Mouse (Mus musculus): ENCODE results near the gene Rps6ka2.
"Not testable (repeated sequence)": the region's sequence is repeated elsewhere in the genome, so short reads cannot be mapped to it uniquely, and the experiment has no call there.

Rps6ka2 gene

DNA sequence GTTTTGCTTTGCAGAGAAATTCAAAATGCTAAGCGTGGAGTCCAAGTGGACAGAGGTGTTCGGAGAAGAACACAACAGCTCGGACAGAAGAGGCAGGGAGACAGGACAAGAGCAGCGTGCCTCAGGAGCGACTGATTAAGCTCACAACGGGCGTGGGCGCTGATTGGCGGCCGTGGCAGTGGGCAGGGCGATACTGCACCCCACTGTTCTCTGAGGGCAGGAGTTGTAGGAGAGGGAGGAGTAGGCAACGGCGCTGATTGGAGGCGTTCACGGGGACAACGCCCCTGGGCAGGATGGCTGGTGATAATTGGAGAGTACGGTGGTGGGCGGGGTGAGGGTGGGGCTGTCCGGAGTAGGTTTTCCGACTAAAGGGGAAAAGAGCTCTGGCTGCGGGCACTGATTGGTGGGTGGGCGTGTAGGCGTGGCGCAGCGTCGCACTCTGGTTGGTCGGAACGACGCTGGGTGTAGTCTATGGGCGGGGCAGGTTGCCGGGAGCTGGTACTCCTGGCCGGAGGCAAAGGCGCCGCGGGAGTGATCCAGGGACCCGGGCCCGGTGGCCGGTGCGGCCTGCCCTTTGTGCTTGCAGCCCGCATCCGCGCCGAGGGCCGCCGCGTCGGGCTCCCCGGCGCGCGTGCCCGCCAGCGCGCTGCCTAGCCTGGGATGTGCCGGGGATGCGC lies at the start of gene Rps6ka2:
Rps6ka2 (plus strand) TSS at position 489 of the 677 bp plus-strand sequence.
- DNase-seq (ENCODE audit: low spot score), result peak; percentile 90

DNA sequence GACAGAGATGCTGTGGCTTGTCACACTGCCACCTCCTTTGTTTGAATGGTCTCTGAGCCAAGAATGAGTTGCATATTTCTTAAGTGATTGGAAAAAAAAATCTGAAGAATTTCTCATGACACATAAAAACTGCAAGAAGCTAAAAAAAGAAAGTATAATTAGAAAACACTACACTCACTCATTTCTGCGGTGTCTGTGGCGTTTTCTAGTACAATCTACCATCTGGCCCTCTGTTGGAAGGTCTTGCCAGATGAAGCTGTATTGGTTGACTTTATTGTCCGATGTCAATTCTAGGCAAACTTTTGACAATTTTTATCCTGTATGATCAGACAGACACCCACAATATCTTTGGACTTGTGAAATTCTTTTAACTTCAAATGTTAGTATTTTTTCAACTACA lies 49.1 kb upstream of the Rps6ka2 start:
- DNase-seq (ENCODE audit: low spot score), result not testable (repeated sequence)

DNA sequence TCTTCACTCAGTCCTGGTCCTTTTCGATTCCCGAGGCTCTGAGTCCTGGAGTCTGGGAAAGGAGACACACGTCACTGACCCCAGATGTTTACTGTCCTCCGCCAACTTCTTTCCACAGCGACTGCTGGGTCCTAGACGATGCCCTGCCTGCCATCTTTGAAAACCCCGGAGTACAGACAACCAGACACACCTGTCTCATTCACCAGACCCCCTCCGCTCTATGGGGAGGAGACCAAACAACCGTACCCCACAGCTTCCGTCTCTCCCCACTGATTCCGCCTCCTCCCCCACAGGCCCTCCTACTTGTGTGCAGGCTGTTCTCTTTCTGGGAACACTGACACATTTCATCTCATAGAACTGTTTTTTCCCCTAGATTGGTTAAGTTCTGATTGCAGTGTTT lies 47.4 kb upstream of the Rps6ka2 start:
- DNase-seq (ENCODE audit: low spot score), result not testable (repeated sequence)

DNA sequence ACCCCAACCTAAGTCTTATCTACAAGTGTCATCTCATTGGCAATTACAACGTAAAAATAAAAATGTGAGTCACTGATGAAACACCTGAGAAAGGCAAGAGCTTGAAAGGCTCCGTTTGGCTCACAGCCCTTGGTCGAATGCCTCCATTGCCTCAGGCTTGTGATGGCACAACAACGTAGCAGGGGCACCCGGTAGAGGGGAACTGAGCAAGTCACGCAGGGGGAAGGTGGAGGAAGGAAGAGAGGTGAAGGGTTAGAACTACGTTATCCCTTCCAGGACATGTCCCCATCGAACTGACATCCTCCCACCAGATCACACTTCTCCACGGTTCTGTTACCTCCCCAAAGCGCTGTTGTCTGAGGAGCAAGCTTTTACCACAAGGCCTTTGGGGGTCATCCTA lies 43.4 kb upstream of the Rps6ka2 start:
- not testable (repeated sequence) for DNase-seq (ENCODE audit: low spot score)

DNA sequence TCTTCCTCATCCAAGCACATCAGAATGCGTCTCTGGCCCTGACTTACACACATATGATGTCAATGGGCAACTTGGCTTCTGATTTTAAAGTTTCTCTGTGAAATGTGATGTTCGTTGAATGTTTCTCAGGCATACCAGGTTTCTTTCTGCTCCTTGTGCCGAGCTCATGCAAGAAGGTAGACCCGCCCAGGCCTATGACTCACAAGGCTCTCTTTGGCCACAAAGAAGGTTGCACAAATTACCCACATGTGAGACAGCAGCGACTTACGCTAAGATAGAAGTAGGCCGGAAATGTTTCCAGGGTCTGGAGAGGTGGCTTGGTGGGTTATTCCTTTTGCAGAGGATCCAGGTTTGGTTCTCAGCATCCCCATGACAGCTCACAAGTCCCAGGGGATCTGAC lies 35.9 kb upstream of the Rps6ka2 start:
- not testable (repeated sequence) for DNase-seq (ENCODE audit: low spot score)

DNA sequence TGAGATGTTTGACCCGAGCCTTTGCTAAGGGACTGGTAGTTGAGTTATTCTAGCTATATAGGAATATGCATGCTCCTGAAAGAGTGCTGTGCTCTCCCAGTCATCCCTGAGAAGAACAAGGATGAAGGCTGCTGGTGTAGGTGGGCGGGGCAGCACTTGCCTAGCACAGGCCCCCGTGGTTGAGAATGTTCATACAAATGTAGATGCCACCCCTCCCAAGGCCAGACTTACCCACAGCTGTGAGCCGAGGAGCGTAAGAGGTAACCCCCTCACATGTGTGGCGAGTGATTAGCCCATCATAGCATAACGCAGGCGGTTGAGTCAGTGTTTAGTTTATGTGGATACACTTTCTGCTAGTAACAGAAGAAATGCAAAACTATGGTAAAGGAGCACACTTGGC lies 34.6 kb upstream of the Rps6ka2 start:
- DNase-seq (ENCODE audit: low spot score), result not testable (repeated sequence)

DNA sequence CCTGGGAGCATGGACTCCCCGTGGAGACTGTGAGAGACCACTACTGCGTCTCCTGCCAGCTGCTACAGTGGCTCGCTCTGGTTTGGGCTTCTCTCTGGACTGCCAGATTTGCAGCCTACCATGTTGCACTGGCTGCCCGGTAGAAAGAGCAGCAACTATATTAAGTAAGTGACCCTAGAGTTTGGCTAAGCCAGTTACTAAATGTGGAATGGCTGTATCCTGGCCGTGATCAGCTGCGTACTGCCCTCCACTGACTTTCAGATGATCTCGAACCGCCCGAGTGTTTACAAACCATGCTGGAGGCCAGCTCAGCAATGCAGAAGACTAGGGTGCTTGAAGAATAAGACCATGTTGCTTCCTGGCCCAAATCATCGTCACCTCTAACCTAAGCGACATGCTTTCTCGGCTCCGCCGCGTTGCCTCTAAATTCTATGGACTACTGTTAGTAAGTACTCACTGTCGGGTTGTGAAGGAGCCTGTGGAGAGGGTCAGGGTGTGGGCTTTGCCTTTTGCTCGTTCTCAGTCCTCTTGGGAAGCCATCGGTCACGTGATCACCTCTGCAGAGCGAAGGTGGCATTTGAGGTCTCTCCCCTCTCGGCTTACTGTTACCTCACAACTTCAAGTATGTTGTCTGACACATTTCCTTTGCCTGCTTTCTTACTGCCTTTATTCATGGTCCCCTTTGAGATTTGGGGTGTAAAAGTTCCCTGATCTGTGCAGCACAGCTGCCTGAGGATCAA lies 31.6 kb upstream of the Rps6ka2 start:
- no peak for DNase-seq (ENCODE audit: low spot score)

DNA sequence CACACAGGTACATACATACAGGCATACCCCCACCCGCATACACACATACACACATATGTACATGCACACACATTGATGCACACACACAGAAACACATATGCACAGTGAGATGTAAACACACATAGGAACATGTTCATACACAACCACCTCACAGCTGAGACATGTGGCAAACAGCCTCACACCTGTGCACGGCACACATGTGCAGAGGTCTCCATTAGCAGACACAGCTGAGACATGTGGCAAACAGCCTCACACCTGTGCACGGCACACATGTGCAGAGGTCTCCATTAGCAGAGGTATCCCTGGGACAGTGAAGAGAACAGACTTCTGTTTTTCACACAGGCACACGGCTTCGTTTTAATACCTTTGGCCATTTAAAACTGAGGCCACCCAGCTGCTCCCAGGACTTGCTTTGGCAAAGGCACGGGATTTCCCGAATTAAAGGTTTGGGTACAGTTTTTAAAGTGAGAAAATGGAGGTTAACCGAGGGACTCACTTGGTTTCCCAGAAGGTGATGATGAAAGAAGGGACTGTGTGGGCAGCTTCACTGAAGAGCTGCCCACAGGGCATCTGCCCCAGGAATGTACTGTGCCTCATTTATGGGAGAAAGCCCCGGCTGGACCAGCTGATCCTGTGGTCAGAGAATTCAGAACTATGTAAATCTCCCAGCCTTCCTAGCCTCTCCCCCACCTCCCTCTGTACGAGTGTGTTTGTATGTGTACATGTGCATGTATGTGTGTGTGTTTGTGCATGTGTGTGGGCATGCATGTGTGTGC lies 29.3 kb upstream of the Rps6ka2 start:
- no peak for DNase-seq (ENCODE audit: low spot score)

DNA sequence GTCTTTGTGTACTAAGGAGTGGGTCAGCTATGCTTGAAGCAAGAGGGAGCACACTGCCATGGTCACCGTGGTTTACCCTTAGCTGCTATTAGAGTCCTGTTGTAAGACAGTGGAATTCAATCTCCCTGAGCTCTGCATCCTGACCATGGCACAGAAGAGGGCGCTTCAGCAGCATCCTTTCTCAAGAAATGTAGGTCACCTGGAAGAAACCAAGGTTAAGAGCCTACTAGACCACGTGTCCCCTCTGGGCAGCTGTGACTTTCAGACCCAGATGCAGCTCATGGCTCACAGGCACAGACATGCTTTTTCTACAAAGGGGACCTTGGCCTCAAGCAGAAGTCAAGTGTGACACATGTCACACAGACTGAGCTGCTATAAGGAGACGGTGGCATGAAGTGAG lies 27.5 kb upstream of the Rps6ka2 start:
- no peak for DNase-seq (ENCODE audit: low spot score)

DNA sequence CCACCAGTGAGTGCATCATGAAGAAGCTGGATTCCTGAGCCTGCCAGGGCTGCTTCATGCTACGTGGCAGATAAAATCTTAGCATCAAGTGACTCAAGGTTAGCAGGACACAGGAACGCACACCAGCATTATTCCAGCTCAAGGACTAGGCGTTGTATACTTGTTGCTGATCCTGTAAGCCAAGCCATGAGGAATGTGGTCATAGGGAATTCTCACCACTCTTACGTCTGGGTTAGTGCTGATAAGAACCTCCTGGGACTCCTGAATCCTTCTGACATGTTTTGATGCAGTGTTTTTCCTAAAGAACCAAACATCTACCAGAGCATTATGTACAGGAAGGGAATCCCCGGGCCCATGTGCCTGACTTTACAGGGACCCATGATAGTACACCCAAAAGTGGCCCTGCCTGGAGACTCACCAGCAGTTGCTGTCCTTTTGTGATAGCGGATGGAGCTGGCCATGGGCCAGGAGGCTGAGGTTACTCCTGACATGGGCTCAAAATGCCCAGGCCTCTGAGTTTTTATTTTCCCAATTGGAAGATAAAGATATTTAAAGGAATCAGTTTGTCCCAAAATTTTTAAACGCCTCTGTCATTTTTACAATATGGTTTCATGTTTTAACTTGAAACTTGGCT lies 25.9 kb upstream of the Rps6ka2 start:
- DNase-seq (ENCODE audit: low spot score), result no peak

DNA sequence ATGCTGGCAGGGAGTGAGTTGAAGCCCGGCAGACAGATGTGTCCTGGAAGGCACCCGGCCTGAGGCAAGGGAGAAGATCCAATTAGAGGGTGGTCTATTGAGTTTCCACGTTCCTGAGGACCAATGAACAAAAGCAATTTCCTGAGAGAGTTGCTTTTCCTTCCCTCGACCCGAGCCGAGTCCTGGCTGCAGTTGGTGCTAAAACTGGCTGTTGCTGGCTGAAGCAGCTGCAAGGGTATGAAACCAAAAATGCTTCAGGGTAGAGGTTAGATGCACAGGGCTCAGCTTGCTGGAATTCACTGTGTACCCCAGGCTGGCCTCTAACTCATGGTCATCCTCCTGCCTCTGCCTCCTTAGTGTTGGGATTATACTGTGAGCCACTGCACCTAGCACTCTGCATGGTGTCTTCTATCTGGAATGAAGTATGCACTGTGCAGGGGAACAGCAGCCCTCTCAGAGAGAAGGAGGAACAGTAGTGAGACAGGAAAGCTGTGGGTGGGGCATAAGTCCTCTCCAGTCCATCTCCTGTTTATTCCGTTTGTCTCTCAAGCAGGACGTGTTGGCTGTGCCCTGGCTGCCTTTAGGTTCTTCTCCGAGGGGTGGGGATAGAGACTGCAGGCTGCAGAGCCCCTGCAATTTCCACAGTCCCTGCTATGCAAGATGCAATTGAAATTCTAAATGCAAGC lies 24.4 kb upstream of the Rps6ka2 start:
- DNase-seq (ENCODE audit: low spot score), result no peak

DNA sequence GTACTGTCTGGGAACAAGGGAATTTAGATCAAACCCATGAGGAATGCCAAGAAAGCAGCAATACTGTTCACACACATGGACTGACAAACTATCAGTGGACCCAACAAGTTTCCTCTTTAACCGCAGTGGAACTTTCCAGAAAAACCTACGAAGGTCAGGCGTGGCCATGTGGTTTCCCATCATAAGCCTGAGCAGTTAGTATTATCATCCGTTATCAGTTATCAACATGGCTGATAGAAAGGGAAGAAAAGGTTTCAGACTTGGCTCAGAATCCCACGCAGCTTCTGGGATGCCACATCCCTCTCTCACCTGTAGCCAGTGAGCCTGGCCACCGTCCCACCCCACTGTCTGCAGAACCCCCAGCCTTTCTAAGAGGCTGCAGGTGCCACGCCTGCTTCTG lies 23.4 kb upstream of the Rps6ka2 start:
- no peak for DNase-seq (ENCODE audit: low spot score)

DNA sequence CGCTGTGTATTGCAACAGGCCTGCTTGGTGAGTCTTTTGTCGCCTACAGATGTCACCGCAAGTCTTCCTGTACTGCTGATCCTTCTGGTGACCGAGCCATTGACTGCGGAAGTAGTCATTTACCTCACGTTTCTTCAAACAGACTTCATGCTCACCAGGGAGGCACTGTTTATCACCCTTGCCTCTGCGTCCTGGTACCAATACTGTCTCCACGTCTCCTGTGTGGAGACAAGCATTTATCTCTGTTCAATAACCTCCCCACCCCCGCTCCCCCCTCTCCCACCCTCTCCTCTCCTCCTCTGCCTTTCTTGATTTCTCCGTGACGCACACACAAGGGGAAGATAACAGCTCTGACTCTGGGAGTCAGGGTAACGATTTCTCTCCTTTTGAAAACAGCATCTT lies 22.0 kb upstream of the Rps6ka2 start:
- no peak for DNase-seq (ENCODE audit: low spot score)

DNA sequence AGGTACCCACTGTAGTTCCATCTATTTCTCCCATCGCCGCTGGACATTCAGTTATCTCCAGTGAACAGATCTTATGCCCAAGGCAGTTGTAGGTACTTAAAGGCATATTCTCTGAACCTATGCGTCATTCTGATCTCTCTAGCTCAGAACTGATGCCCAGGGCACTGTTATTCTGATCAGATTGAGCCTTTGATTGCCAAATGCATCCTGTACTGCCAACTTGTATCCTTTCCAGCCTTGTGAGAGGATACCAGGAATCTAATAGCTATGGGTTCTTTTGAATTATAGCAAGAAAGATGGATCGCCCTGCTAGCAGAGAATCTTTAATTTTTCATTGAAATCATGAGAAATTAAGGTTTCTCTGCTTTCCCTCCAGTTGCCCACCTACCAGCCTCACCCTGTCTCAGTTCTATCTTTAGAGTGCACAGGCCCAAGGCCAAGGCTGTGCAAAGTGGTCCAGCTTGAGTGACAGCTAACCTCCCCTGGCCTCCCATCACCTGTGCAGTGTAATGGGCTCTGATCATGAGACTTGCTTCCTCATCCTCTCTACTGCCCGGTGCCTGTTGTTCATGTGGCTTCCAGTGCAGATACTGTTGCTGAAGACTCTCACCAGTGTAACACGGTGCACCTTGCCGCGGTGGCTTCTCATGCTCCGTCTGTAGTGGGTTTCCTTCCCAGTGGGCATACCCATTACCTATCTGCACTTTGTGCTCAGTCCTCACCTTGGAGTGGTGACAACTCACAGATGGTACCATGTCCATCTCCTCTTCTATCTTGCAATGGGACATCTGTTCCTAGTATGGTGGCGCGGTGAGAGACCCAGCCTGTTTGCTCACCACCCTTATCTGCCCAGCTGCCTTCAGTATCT lies 20.4 kb upstream of the Rps6ka2 start:
- no peak for DNase-seq (ENCODE audit: low spot score)

DNA sequence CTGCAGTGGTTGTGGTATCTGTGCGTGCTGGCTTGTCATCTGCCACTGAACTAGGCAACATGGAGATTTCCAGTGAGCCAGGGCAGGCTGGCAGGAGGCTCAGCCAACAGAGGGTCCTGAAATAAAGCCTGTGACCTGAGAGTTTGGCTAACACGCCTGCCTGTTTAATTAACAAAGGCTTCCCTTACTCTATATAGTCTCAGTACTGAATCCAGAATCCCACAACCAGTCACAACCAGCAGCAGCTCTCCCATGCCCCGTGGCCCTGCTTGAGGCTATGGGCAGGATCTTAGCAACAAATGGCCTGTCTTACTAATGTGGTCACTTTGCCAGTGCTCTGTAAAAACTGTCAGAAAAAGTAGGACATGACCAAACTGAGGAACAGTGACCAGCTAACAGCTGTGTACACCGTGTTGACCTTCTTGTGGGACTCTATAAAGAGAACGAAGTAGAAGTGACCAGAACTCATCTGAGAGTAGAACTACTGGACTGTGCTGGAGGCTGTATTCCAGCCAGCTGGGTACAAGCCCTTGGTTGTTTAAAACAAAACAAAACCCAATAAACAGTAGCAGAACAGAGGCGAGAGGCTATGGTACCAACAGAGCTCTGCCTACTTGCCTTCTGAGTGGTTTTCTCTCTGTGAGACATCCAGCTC lies 18.3 kb upstream of the Rps6ka2 start:
- DNase-seq (ENCODE audit: low spot score), result no peak

DNA sequence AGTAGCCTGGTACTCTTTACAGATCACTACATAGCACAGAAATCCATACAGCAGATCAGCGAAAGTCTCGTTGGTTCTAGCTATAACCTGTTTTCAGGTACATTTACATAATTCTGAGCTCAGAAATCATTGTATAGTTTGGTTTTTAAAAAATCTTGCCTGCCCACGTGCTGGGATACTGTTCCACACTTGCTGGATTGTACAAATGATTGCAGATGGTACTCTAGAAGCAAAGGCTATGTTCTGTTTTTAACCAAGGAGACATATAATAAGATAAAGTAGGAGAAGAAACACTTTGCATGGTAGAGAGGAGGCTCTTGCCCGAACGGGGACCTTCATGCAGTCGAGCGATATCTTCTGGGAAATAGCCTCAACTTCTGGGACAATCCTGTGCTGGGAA lies 17.3 kb upstream of the Rps6ka2 start:
- no peak for DNase-seq (ENCODE audit: low spot score)

DNA sequence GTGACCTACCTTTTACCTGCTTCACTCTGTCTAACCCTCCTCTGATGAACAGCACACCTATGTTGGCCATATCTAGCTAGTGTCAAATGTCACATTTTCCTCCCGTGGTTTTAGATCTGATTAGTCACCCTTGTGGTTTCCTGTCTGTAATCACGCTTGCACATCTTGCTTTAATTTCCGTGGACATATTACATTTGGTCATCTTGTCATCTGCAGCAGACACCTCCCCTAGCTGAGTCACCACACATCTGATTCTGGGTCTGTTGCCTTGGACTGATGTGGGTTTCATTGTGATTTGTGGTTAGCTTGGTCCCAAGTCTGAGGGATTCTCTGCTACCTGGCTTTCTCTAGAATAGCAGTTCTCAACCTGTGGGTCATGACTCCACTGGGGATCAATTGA lies 6.0 kb upstream of the Rps6ka2 start:
- no peak for DNase-seq (ENCODE audit: low spot score)

DNA sequence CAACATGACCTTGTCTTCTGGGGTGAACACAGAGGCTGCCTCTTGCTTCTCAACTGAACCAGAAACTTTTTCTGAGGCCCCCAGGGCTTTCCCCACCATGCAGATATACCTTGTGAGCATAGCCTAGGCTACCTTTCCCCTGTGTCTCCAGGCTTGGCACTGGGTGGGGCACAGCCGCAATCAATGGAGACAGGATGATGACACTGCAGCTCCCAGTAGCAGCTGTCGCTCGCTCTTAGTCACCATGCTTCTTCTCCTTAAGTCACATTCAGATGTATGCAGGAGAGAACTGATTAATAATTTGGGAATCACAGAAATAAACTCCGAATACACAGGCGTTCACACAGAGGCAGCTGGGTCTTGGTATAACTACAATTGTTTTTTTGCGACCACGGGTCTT lies 4.4 kb upstream of the Rps6ka2 start:
- DNase-seq (ENCODE audit: low spot score), result no peak

DNA sequence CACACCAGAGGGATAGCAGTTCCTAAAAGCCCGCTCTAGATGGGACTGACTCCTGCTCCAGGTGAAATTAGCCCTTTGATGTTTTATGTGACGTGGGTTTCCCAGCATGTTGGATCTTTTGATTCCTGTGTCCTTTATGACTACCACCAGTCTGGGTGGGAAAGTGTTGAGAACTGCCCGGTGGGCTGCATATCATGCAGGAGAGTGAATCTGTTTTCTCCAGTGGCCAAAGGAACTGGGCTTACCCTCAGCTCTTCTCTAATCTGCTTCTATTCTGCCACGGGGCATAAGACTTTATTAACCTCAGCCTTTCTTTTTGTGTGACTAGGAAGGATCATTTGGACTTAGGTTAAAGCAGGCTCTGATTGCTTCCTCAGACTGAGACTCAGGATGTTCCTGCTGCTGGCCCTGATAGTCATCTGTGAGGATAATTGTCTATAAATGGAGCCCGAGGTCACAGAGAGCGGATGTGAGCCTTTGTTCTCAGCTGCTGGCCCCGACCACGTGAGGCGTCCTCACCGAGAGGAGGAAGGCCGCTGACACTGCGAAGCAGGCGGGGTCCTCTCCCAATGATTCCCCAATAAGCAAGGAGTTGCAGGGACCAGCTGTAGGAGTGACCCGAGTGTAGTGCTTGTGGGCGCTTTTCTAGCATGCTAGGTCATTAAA lies 821 bp upstream of the Rps6ka2 start:
- DNase-seq (ENCODE audit: low spot score), result no peak
